Mouse (Mus musculus): ENCODE data around the gene Trp53inp2. TPM values are rescaled to one million over a fixed set of nuclear protein-coding genes. Genes with fewer than 3 reads are reported as not detected.

The Trp53inp2 gene
- polyA plus RNA-seq, 1 experiment = 15.1 TPM

DNA sequence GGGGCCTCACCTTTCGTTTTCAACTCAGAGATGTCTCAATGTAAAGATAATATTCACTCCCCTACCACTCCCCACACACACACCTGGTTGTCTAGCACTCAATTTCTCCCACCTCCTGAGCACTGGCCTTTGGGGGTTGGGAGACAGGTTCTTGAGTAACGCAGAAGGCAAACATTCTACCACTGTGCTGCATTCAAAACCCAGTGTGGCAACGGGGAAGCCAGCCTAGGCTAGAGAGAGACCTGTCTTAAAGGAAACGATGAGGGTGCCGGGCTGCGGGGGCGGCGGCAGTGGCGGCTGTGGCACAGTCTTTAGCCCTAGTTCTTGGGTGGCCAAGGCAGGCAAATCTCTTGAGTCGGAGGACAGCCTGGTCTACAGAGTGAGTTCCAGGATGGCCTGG is 4.7 kb upstream of the Trp53inp2 start:
- H3K4me3 ChIP-seq (replicated peaks; ENCODE audit: control insufficient read depth, low read depth, low read length) = no peak overlapping the region
- no peak overlapping the region for H3K27ac ChIP-seq (ENCODE audit: control insufficient read depth, insufficient read depth, low read depth, low read length, poor library complexity)
- TF ChIP-seq CTCF (IDR thresholded peaks at IDR 0.05; ENCODE audit: control insufficient read depth, insufficient read depth, low read length) = no peak
- TF ChIP-seq POLR2A (IDR thresholded peaks at IDR 0.05; ENCODE audit: borderline replicate concordance, control insufficient read depth, low read depth, low read length) = no peak
- H3K4me1 ChIP-seq (ENCODE audit: control insufficient read depth, insufficient read depth, low read length) = no peaks in the 10 kb centered on the region; the same call in 1 of the 2 replicates
- WGBS = 86% methylated on average over 10 of the region's 10 CpGs

DNA sequence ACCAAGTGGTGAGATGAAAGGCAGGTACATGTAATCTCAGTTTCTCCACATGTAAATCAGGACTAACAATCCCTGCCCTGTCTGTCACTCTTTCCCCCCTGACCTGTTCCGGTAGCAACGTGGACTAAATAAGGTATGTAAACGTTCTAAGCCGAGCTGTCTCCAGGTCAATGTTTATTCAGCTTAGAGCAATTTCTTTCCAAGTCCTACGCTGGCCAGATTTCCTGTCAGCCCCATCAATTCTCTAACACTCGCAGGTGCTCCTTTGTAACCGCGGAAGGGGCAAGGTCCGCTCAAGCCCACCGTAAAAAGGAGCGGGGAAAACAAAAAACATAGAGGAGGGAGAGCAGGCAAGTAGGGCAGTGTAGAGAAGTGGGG is 190 bp downstream of the Trp53inp2 start:
- Histone ChIP-seq H3K4me1 (ENCODE audit: control insufficient read depth, insufficient read depth, low read length) (no peaks in the 10 kb centered on the region; the same call in 1 of the 2 replicates), H3K4me3 (replicated peaks; ENCODE audit: control insufficient read depth, low read depth, low read length) (peak overlapping the region; percentile 79), H3K27ac (ENCODE audit: control insufficient read depth, insufficient read depth, low read depth, low read length, poor library complexity) (no peak overlapping the region)
- 4% methylated on average over 11 of the region's 11 CpGs for WGBS
- TF ChIP-seq CTCF (IDR thresholded peaks at IDR 0.05; ENCODE audit: control insufficient read depth, insufficient read depth, low read length) (no peak), POLR2A (IDR thresholded peaks at IDR 0.05; ENCODE audit: borderline replicate concordance, control insufficient read depth, low read depth, low read length) (no peak)

DNA sequence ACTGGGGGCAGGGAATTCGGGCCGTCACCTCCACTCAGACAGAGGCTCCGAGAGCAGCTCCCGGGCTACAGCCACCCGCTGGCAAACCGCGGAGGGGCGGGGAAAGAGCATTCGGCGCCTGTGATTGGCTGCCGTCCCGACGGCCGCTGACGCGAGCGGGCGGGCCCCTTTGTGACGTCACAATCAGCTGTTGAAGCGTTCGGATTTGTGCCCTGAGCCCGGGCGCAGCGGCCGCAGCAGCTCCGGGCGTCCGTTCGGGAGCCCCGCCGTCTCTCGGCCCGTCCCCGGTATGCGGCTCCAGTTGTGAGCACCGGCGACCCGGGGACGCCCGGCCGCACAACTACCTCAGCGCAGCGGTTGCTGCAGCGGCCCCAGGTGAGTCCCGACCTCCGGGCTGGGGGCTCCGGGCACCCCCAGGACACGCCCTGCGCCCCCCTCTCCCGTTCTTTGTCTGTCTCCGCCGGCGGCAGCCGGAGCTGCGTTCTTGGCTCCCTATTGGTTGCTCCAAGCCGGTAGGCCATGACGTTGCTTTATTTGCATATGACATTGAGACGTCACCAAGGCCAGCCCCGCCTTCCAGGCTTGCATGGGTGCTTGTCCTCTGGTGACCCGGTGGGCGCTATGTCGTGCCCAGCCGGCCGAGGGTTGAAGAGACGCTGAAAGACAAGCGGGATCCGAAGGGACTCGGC is 928 bp downstream of the Trp53inp2 start:
- H3K4me3 ChIP-seq (replicated peaks; ENCODE audit: control insufficient read depth, low read depth, low read length) = peak overlapping the region; percentile 79
- H3K4me1 ChIP-seq (ENCODE audit: control insufficient read depth, insufficient read depth, low read length) = no peaks in the 10 kb centered on the region; the same call in 1 of the 2 replicates
- H3K27ac ChIP-seq (ENCODE audit: control insufficient read depth, insufficient read depth, low read depth, low read length, poor library complexity) = peak overlapping the region; percentile 99
- under 1% methylated on average over 68 of the region's 68 CpGs for WGBS
- TF ChIP-seq POLR2A (IDR thresholded peaks at IDR 0.05; ENCODE audit: borderline replicate concordance, control insufficient read depth, low read depth, low read length) (peak; percentile 51; the same call in 1 of the 2 replicates), CTCF (IDR thresholded peaks at IDR 0.05; ENCODE audit: control insufficient read depth, insufficient read depth, low read length) (no peak)

DNA sequence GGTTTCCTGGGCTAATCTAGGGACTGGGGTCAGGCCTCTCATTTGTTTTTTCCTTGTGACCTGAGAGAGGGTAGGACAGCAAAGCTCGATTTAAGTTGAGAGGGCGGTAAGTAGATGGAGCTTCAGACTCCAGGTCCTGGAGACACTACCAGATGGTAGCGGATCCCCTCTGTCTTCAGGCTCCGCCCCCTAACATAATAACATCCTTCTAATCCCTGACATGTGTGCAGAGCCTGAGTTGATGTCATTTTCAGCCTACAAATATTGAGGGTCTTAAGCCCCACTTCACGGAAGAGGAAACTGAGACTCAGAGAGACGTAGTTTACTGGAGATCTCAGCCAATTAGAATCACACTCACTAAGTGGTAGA is 1.5 kb downstream of the Trp53inp2 start:
- whole genome bisulfite sequencing = 31% methylated on average over 6 of the region's 6 CpGs
- Histone ChIP-seq H3K4me3 (replicated peaks; ENCODE audit: control insufficient read depth, low read depth, low read length) (peak overlapping the region; percentile 61), H3K27ac (ENCODE audit: control insufficient read depth, insufficient read depth, low read depth, low read length, poor library complexity) (peak overlapping the region; percentile 99), H3K4me1 (ENCODE audit: control insufficient read depth, insufficient read depth, low read length) (no peaks in the 10 kb centered on the region; the same call in 1 of the 2 replicates)
- TF ChIP-seq CTCF (IDR thresholded peaks at IDR 0.05; ENCODE audit: control insufficient read depth, insufficient read depth, low read length) = no peak
- no peak for TF ChIP-seq POLR2A (IDR thresholded peaks at IDR 0.05; ENCODE audit: borderline replicate concordance, control insufficient read depth, low read depth, low read length)

DNA sequence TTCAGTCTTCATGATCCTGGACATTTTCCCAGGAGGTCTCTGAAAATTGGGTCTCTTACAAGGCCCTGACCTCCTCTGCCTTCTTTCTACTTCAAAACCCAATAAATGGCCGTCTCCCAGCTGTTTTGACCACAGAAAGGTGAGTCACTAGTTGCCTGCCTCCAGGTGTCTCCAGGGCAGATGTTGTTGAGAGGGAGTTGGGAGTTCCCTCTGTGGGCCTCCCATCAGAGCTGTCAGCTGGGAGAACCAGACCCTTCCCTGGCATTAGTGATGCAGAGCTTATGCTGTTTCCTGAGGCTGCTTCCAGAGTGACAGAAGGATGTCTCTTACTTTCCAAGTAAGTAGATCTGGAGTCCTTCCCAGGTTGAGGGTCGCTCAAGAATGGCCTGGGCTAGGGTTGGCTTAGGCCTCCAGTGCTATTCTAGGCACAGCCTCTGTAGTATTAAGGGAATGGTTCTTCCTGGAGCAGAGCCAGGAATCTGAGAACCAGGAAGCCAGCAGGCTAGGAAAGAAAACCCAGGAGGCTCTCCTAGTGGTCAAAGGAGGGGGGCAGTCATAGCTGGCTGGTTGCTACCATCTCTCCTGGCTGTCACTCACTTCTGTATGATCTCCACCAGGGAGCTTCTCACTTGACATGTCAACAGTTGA is 2.1 kb downstream of the Trp53inp2 start:
- Histone ChIP-seq H3K27ac (ENCODE audit: control insufficient read depth, insufficient read depth, low read depth, low read length, poor library complexity) (no peak overlapping the region), H3K4me1 (ENCODE audit: control insufficient read depth, insufficient read depth, low read length) (no peaks in the 10 kb centered on the region; the same call in 1 of the 2 replicates), H3K4me3 (replicated peaks; ENCODE audit: control insufficient read depth, low read depth, low read length) (peak overlapping the region; percentile 6)
- WGBS = 81% methylated on average over 2 of the region's 2 CpGs
- TF ChIP-seq POLR2A (IDR thresholded peaks at IDR 0.05; ENCODE audit: borderline replicate concordance, control insufficient read depth, low read depth, low read length) (no peak), CTCF (IDR thresholded peaks at IDR 0.05; ENCODE audit: control insufficient read depth, insufficient read depth, low read length) (no peak)

DNA sequence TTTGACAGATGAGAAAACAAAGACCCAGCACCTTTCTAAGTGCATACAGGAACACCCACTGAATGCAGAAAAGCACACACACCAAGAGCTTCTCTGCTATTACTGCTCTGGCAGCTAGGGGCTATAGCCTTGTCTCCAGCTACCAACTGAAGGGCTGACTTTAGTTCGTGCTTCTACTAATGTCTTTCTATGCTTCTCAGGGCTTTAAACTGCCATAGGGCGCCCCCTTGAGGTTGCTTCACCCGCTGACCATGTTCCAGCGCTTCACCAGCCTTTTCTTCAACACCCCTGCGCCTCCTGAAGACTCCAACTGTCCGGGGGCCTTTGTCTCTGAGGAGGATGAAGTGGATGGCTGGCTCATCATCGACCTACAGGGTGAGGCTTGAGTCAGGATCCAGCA is 4.2 kb downstream of the Trp53inp2 start:
- WGBS = 16% methylated on average over 7 of the region's 7 CpGs
- Histone ChIP-seq H3K27ac (ENCODE audit: control insufficient read depth, insufficient read depth, low read depth, low read length, poor library complexity) (no peak overlapping the region), H3K4me1 (ENCODE audit: control insufficient read depth, insufficient read depth, low read length) (no peaks in the 10 kb centered on the region; the same call in 1 of the 2 replicates), H3K4me3 (replicated peaks; ENCODE audit: control insufficient read depth, low read depth, low read length) (no peak overlapping the region)
- TF ChIP-seq POLR2A (IDR thresholded peaks at IDR 0.05; ENCODE audit: borderline replicate concordance, control insufficient read depth, low read depth, low read length) (no peak), CTCF (IDR thresholded peaks at IDR 0.05; ENCODE audit: control insufficient read depth, insufficient read depth, low read length) (peak; percentile 77)

DNA sequence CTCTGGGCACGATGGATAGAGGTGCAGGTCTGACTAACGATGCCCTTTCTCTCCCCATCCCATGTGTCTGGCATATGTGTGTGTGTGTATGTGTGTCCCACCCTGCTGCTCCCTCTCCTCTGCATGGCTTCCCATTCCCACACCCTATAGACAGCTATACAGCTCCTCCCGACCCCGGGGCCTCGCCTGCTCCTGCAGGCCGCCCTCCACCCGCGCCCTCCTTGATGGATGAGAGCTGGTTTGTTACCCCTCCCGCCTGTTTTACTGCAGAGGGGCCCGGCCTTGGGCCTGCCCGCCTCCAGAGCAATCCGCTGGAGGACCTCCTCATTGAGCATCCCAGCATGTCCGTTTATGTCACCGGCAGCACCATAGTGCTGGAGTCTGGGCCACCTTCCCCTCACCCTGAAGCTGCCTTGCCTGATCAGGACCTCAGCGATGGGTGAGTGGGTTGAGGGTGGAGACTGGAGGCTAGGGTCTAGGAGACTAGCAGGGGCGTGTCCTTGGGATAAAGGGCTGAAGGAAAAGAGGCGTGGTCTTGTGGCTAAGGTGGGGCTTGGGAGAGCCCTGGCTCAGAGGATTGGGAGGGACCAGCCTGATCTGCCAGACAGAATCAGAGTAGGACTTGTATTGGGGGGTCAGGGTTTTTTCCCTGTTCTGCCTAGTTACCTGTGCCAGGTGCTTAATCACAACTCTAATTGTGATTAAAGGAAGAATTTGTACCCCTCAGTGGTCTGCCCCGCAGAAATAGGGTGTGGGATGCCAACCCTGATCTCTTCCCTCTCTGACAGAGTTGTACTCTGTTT is 5.1 kb downstream of the Trp53inp2 start:
- Histone ChIP-seq H3K4me3 (replicated peaks; ENCODE audit: control insufficient read depth, low read depth, low read length) (no peak overlapping the region), H3K27ac (ENCODE audit: control insufficient read depth, insufficient read depth, low read depth, low read length, poor library complexity) (no peak overlapping the region), H3K4me1 (ENCODE audit: control insufficient read depth, insufficient read depth, low read length) (no peaks in the 10 kb centered on the region; the same call in 1 of the 2 replicates)
- WGBS = 73% methylated on average over 18 of the region's 18 CpGs
- no peak for TF ChIP-seq POLR2A (IDR thresholded peaks at IDR 0.05; ENCODE audit: borderline replicate concordance, control insufficient read depth, low read depth, low read length)
- TF ChIP-seq CTCF (IDR thresholded peaks at IDR 0.05; ENCODE audit: control insufficient read depth, insufficient read depth, low read length) = no peak

DNA sequence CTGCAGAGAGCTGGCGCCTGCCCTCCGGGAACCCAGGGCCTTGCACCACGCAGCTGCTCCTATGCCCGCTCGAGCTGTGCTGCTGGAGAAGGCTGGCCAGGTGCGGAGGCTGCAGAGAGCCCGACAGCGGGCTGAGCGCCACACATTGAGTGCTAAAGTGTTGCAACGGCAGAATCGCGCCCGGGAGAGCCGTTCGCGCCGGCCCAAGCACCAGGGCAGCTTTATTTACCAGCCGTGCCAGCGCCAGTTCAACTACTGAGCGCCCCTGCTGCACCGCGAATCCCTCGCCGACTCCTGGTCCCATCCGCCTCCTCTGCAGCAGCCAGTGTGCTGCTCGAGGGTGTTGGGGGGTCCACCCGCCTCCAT is 5.7 kb downstream of the Trp53inp2 start:
- Histone ChIP-seq H3K4me1 (ENCODE audit: control insufficient read depth, insufficient read depth, low read length) (no peaks in the 10 kb centered on the region; the same call in 1 of the 2 replicates), H3K4me3 (replicated peaks; ENCODE audit: control insufficient read depth, low read depth, low read length) (no peak overlapping the region), H3K27ac (ENCODE audit: control insufficient read depth, insufficient read depth, low read depth, low read length, poor library complexity) (no peak overlapping the region)
- TF ChIP-seq CTCF (IDR thresholded peaks at IDR 0.05; ENCODE audit: control insufficient read depth, insufficient read depth, low read length) = no peak
- TF ChIP-seq POLR2A (IDR thresholded peaks at IDR 0.05; ENCODE audit: borderline replicate concordance, control insufficient read depth, low read depth, low read length) = no peak
- WGBS = 25% methylated on average over 27 of the region's 27 CpGs

All from bone marrow, adult 2 months (tissue).